ENCODE assay signal across 14 mouse cellular contexts in the genomic region with DNA sequence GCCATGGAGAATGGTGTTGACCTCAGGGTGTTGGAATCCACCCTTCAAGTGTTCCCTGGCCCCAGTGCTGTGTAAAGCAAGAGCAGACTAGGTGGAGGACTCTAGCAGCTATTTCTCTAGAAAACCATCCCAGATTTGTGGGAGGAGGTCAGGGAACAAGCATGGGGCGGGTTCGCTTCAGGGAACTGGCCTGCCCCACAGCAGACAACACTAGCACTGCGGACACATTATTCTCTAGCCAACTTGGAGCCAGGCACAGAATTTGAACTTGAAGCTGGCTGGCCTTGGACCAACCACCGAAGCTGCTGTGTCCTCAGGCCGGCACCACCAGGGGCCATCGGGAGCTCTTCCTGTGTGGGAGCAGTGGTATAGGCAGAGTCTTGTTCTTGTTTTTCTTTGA.
A peak's percentile ranks its signal among the peaks of the same experiment; 100 is the strongest.
DNase-seq lines count a peak whose midpoint lies in the region.
"Had no signal": no experiment of that assay in that cellular context is flagged by ENCODE, and none has a peak within 500 bp of the region (broad histone marks: within the 10 kb centered on the region; RNA-seq: fewer than 3 reads in every experiment).

No protein-coding gene starts in this region.

- peak; percentile 23 for DNase-seq in adrenal gland, adult 2 months
- DNase-seq in adrenal gland, adult 18-20 months (ENCODE audit: low spot score in 2 of 2) = no peak
- DNase-seq in ovary, adult 18-20 months (ENCODE audit: low spot score) = peak; percentile 2
- DNase-seq in ovary, postnatal 10 days (ENCODE audit: low spot score) = no peak
- peak; percentile 8 for DNase-seq in gastrocnemius, postnatal 10 days
- peak; percentile 10 to 23 for DNase-seq in heart, postnatal 36 days
- DNase-seq in cerebellum, postnatal 14 days = no peak
- DNase-seq in right cerebral cortex, adult 18-20 months = no peak
- DNase-seq: cerebellum, postnatal 36 days; kidney, postnatal 14 days; left cerebral cortex, postnatal 4 days; lung, postnatal 4 days; retina, postnatal 1 day; thymus, adult 18-20 months had no signal

- intact Hi-C loops in heart, postnatal 36 days (cut with DNase I) = loop anchor here (10.0 kb wide), 1 partner anchor 566 kb away; no protein-coding TSS in a partner anchor

Comparison
In these comparisons a context has a peak if more than half of its experiments do, and no peak if none do; other contexts are left out.
1. DNase-seq: peak in adrenal gland, adult 2 months (single experiment), ovary, adult 18-20 months (single experiment), gastrocnemius, postnatal 10 days (single experiment) and heart, postnatal 36 days (2 of 2); none in adrenal gland, adult 18-20 months (0 of 2), ovary, postnatal 10 days (single experiment), cerebellum, postnatal 14 days (0 of 2) and right cerebral cortex, adult 18-20 months (single experiment).